Mouse (Mus musculus) thymus, adult 18-20 months (tissue): ENCODE results near the gene BC034090.
"Not testable (repeated sequence)": the region's sequence is repeated elsewhere in the genome, so short reads cannot be mapped to it uniquely, and the experiment has no call there.

Experiments
- DNase-seq, 2 experiments: peaks; one replicate each; pipeline ENCODE4 v3.0.0; 2022; ENCODE audit warnings: mixed read lengths in 2 of 2

Gene BC034090

GRCm38 (mm10) chr1:155243797-155244770 lies at the start of gene BC034090:
TSS of gene BC034090 (minus strand) at chr1:155244444.
- no peak for DNase-seq

- no peak for DNase-seq
Measured at GRCm38 (mm10) chr1:155293446-155293845, 49.2 kb upstream of the BC034090 start.

GRCm38 (mm10) chr1:155289411-155289810 lies 45.2 kb upstream of the BC034090 start:
- DNase-seq = no peak

GRCm38 (mm10) chr1:155288033-155288432 lies 43.8 kb upstream of the BC034090 start:
- DNase-seq = no peak

GRCm38 (mm10) chr1:155283808-155284207 lies 39.6 kb upstream of the BC034090 start:
- DNase-seq = no peak

- peak; percentile 19 to 39 for DNase-seq
Measured at GRCm38 (mm10) chr1:155281003-155281793, 37.0 kb upstream of the BC034090 start.

GRCm38 (mm10) chr1:155280306-155280705 lies 36.1 kb upstream of the BC034090 start:
- no peak for DNase-seq

- no peak for DNase-seq
Measured at GRCm38 (mm10) chr1:155276381-155277033, 32.3 kb upstream of the BC034090 start.

- DNase-seq = no peak
Measured at GRCm38 (mm10) chr1:155275793-155276192, 31.5 kb upstream of the BC034090 start.

- DNase-seq = no peak
Measured at GRCm38 (mm10) chr1:155274976-155275375, 30.7 kb upstream of the BC034090 start.

GRCm38 (mm10) chr1:155272953-155273352 lies 28.7 kb upstream of the BC034090 start:
- no peak for DNase-seq

- not testable (repeated sequence) for DNase-seq
Measured at GRCm38 (mm10) chr1:155262496-155262895, 18.3 kb upstream of the BC034090 start.

GRCm38 (mm10) chr1:155254309-155254708 lies 10.1 kb upstream of the BC034090 start:
- DNase-seq = no peak

- no peak for DNase-seq
Measured at GRCm38 (mm10) chr1:155253126-155253525, 8.9 kb upstream of the BC034090 start.

GRCm38 (mm10) chr1:155252631-155253121 lies 8.4 kb upstream of the BC034090 start:
- DNase-seq = no peak

- no peak for DNase-seq
Measured at GRCm38 (mm10) chr1:155251596-155251995, 7.4 kb upstream of the BC034090 start.

GRCm38 (mm10) chr1:155250531-155251135 lies 6.4 kb upstream of the BC034090 start:
- DNase-seq = no peak

GRCm38 (mm10) chr1:155249896-155250295 lies 5.7 kb upstream of the BC034090 start:
- no peak for DNase-seq

GRCm38 (mm10) chr1:155248041-155248440 lies 3.8 kb upstream of the BC034090 start:
- no peak for DNase-seq

- no peak for DNase-seq
Measured at GRCm38 (mm10) chr1:155247441-155247840, 3.2 kb upstream of the BC034090 start.

- DNase-seq = no peak
Measured at GRCm38 (mm10) chr1:155245516-155245915, 1.3 kb upstream of the BC034090 start.

- no peak for DNase-seq
Measured at GRCm38 (mm10) chr1:155244771-155245211, 547 bp upstream of the BC034090 start.

- DNase-seq = no peak
Measured at GRCm38 (mm10) chr1:155242488-155242745, 1.8 kb downstream of the BC034090 start.
